Mouse (Mus musculus) heart, postnatal 0 days (tissue): ENCODE results near the gene Ajuba. TPM values are rescaled to one million over a fixed set of nuclear protein-coding genes. Genes with fewer than 3 reads are reported as not detected.
A peak's percentile ranks its signal among the peaks of the same experiment; 100 is the strongest.

Source experiments
- ATAC-seq: fragments of 200-750 bp; cut with Nextera tagmentation; 2 replicates; pipeline ENCODE4 v1.8.0; 2017; ENCODE audit warnings: low read depth, moderate number of reproducible peaks, moderate library complexity; ENCODE audit not compliant: insufficient read depth
- DNase-seq: peaks from one replicate; pipeline ENCODE4 v3.0.0-alpha.2; 2016; ENCODE audit warnings: low spot score
- H3K27ac ChIP-seq: fragments of 300-500 bp; sonication (generic); 2 replicates; pipeline ENCODE4 v1.5.1; 2014; ENCODE audit warnings: low read depth, mild to moderate bottlenecking
- H3K27me3 ChIP-seq: fragments of 300-500 bp; sonication (generic); 2 replicates; pipeline ENCODE4 v1.6.1; 2014; ENCODE audit warnings: low read length, mixed read lengths; ENCODE audit not compliant: control insufficient read depth, insufficient read depth
- H3K36me3 ChIP-seq: fragments of 300-500 bp; sonication (generic); replicated peaks from 2 replicates; pipeline ENCODE4 v1.6.1; 2014; ENCODE audit warnings: low read length, mixed read lengths; ENCODE audit not compliant: control insufficient read depth, insufficient read depth
- H3K4me1 ChIP-seq: fragments of 300-500 bp; sonication (generic); 2 replicates; pipeline ENCODE4 v1.6.1; 2014; ENCODE audit warnings: antibody characterized with exemption; ENCODE audit not compliant: control insufficient read depth, insufficient read depth
- H3K4me2 ChIP-seq: fragments of 300-500 bp; sonication (generic); 2 replicates; pipeline ENCODE4 v1.6.1; 2014; ENCODE audit warnings: low read depth, mild to moderate bottlenecking, low read length, moderate library complexity
- H3K4me3 ChIP-seq: fragments of 300-500 bp; sonication (generic); 2 replicates; pipeline ENCODE4 v1.5.1; 2014; ENCODE audit warnings: low read depth, low read length
- H3K9ac ChIP-seq: fragments of 300-500 bp; sonication (generic); replicated peaks from 2 replicates; pipeline ENCODE4 v1.6.1; 2014; ENCODE audit warnings: low read depth, low read length, mixed read lengths
- H3K9me3 ChIP-seq: fragments of 300-500 bp; sonication (generic); replicated peaks from 2 replicates; pipeline ENCODE4 v1.6.1; 2016; ENCODE audit warnings: low read length; ENCODE audit not compliant: control insufficient read depth
- CTCF ChIP-seq: IDR thresholded peaks from 2 replicates; pipeline ENCODE4 v1.5.1; 2016; ENCODE audit warnings: antibody characterized with exemption, control low read depth, low read depth
- EP300 ChIP-seq: IDR thresholded peaks from 2 replicates; pipeline ENCODE4 v1.6.1; 2016; ENCODE audit warnings: antibody characterized with exemption, low read depth
- WGBS: fragments of 180-500 bp; shearing (Covaris S2); extraction: QIAGEN DNeasy Blood & Tissue Kit; methylation state at CpG from one replicate; pipeline ENCODE4 v1.1.7; 2014; 5-methylcytosine and 5-hydroxymethylcytosine counted together
- polyA plus RNA-seq: library from polyadenylated mRNA; unstranded; fragments of >200 nt; fragmentation: Nextera tagmentation; extraction: Ambion mirVana; gene quantifications from 2 replicates; pipeline ENCODE4 v1.2.1, GENCODE M21; 2015
- total RNA-seq: library from RNA; depleted of rRNA; stranded (reverse); fragments of >200 nt; gene quantifications from 2 replicates; pipeline ENCODE4 v1.2.3, GENCODE M21; 2014; ENCODE audit warnings: low replicate concordance

The Ajuba gene
- total and polyA plus RNA-seq, 2 experiments from 2014 or later = 11.3 to 24.8 TPM

DNA sequence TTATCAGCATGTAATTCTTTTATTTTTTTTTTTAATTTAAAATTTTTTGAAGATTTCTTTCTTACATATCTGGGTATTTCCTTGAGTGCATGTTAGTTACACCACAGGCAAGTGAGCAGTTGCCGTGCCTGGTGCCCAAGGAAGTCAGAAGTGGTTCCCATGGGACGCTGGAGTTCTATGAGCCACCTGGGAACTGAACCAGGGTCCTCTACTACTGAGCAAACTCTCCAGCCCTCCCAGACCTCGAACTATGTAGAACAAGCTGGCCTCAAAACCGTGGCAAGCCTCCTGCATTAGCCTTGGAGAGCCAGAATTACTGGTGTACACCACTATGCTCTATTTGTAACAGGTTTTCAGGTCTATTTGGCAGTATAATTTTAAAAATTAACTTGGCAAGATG lies 25.3 kb upstream of the Ajuba start:
- no peaks in the 10 kb centered on the region for H3K4me1 ChIP-seq
- 0 out of 2 replicates have a peak, but pooled peaks have one; percentile 5 for ATAC-seq
- H3K4me2 ChIP-seq = peak overlapping the region; percentile 52
- 38% methylated on average over 4 of the region's 4 CpGs for WGBS
- peak overlapping the region; percentile 56 for H3K4me3 ChIP-seq
- H3K27ac ChIP-seq = peak overlapping the region; percentile 90
- H3K36me3 ChIP-seq = no peaks in the 10 kb centered on the region
- TF ChIP-seq CTCF (no peak), EP300 (no peak)
- H3K9me3 ChIP-seq = no peaks in the 10 kb centered on the region
- H3K9ac ChIP-seq = peak overlapping the region; percentile 60; the same call in 1 of the 2 replicates
- H3K27me3 ChIP-seq = no peaks in the 10 kb centered on the region
- DNase-seq = no peak

DNA sequence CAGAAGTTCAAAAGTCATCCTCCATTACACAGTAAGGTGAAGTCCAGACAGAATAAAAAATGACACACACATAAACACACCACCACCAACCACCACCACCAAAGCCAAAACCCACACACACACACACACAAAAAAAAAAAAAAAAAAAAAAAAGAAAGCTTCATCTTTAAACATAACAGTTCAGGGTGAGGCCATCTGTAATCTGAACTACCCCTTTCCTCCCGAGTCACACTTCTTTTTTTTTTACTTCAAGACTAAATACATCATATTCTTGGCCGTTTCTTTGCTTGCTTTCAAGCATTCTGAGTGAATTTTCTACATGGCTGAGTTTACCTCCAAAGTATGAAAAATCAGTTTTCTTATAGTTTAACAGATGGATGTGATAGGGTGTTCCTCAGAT lies 24.2 kb upstream of the Ajuba start:
- WGBS = 66% methylated on average over 2 of the region's 2 CpGs
- no peak for TF ChIP-seq EP300
- TF ChIP-seq CTCF = no peak
- H3K27ac ChIP-seq = no peak overlapping the region
- no peak overlapping the region for H3K4me2 ChIP-seq
- ATAC-seq (no peak), DNase-seq (no peak)
- no peaks in the 10 kb centered on the region for H3K4me1 ChIP-seq
- H3K9ac ChIP-seq = no peak overlapping the region
- no peaks in the 10 kb centered on the region for H3K36me3 ChIP-seq
- H3K9me3 ChIP-seq = no peaks in the 10 kb centered on the region
- H3K4me3 ChIP-seq = no peak overlapping the region
- no peaks in the 10 kb centered on the region for H3K27me3 ChIP-seq

DNA sequence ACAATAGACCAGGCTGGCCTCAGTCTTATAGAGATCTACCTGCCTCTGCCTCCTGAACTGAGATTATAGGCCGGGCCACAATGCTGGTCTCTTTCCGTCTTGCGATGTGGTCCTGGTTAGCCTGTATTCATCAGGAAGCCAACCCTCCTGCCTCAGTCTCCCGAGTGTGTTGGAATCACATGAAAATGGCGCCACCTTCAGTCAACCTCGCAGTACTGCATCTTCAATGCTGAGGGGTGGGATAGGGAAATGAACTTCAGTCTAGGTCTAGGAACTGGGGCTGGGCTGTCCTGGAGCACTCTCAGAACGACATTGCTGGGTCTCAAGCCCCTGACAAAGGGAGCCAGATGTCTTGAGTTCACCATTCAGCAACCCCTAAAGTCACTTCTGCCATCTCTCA lies 19.7 kb upstream of the Ajuba start:
- 76% methylated on average over 7 of the region's 7 CpGs for WGBS
- peaks cover 11% of the 10 kb centered on the region; the same call in 1 of the 2 replicates for H3K4me1 ChIP-seq
- ATAC-seq = no peak
- H3K9ac ChIP-seq = no peak overlapping the region
- H3K27ac ChIP-seq = no peak overlapping the region
- H3K27me3 ChIP-seq = no peaks in the 10 kb centered on the region
- no peaks in the 10 kb centered on the region for H3K36me3 ChIP-seq
- peak; percentile 53 for TF ChIP-seq CTCF
- no peak for TF ChIP-seq EP300
- H3K4me2 ChIP-seq = no peak overlapping the region
- DNase-seq = no peak
- no peak overlapping the region for H3K4me3 ChIP-seq
- no peaks in the 10 kb centered on the region for H3K9me3 ChIP-seq

DNA sequence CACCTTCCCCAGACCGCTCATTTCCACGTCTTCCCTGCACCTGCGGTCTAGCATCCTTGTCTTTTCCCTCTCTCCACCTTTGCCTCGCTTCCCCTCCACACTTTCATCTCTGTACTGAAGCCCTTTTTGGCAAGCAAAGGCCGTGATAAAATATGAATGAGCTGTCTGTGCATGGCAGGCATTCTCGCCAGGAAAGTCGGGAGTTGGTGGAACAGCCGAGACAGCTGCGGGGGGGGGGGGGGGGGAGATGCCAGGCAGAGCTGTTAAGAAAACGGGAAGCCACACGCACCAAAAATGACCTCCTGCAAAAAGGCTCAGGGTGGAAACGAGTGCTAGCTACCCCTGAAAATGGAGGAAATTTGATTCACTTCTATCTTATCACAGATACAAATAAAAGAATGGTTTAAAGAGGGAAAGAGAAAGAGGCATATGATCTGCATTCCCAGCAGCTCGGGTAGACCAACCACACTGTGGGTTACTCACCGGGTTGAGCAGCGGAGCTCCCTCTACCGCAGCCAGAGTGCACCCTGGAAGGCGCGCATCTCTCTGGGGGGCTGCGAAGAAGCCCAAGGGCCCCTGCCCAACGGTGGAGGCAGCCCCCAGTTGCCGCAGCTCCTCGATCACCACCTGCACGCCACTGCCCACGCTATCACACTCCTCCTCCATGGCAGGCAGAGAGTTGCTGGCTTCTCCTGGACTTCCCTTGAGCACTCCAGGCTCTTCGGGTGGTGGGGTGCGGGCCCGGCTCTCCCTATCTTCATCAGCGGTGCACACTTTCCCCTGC lies 17.5 kb upstream of the Ajuba start:
- Histone ChIP-seq H3K27ac (no peak overlapping the region), H3K4me3 (peak overlapping the region; percentile 1; the same call in 1 of the 2 replicates), H3K36me3 (no peaks in the 10 kb centered on the region), H3K4me1 (peaks cover 11% of the 10 kb centered on the region; the same call in 1 of the 2 replicates), H3K4me2 (peak overlapping the region; percentile 56), H3K9ac (no peak overlapping the region; the same call in 1 of the 2 replicates), H3K27me3 (no peaks in the 10 kb centered on the region), H3K9me3 (no peaks in the 10 kb centered on the region)
- ATAC-seq (no peak), DNase-seq (peak; percentile 30)
- WGBS = 49% methylated on average over 28 of the region's 28 CpGs
- TF ChIP-seq EP300 = no peak
- TF ChIP-seq CTCF = no peak

DNA sequence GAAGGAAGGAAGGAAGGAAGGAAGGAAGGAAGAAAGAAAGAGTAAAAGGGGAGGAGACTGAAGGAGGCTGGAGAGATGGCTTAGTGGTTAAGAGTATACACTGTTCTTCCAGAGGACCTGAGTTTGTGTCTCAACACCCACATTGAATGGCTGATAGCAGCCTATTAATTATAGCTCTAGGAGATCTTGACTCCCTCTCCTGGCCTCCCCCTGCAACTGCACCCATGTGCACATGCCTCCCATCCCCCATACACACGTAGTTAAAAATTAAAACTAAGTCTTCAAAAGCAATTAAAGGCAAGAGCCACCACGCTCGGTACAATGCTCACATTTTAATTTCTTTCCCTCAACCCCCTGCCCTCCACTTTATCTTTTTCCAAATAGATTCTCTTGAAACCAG lies 16.7 kb upstream of the Ajuba start:
- Histone ChIP-seq H3K27ac (no peak overlapping the region), H3K9me3 (no peaks in the 10 kb centered on the region), H3K9ac (no peak overlapping the region), H3K4me3 (no peak overlapping the region), H3K36me3 (no peaks in the 10 kb centered on the region), H3K4me2 (no peak overlapping the region), H3K27me3 (no peaks in the 10 kb centered on the region), H3K4me1 (peaks cover 12% of the 10 kb centered on the region; the same call in 1 of the 2 replicates)
- TF ChIP-seq EP300 (no peak), CTCF (peak; percentile 23; the same call in 1 of the 2 replicates)
- ATAC-seq (no peak), DNase-seq (no peak)
- WGBS = 93% methylated on average over 3 of the region's 3 CpGs
